Mouse (Mus musculus) intestine, embryonic 16.5 days (tissue): Measurements from ENCODE around the gene Rxrb. TPM values are rescaled to one million over a fixed set of nuclear protein-coding genes. Genes with fewer than 3 reads are reported as not detected.
"Not testable (repeated sequence)": the region's sequence is repeated elsewhere in the genome, so short reads cannot be mapped to it uniquely, and the experiment has no call there.

Source experiments
- ATAC-seq: fragments of 200-750 bp; cut with Nextera tagmentation; 2 replicates; pipeline ENCODE4 v1.8.0; 2017; ENCODE audit warnings: moderate TSS enrichment, moderate library complexity
- H3K27ac ChIP-seq: fragments of 300-500 bp; sonication (generic); 2 replicates; pipeline ENCODE4 v1.5.1; 2014; ENCODE audit warnings: mild to moderate bottlenecking, low read length
- H3K27me3 ChIP-seq: fragments of 300-500 bp; sonication (generic); replicated peaks from 2 replicates; pipeline ENCODE4 v1.6.1; 2014; ENCODE audit warnings: low read length, control low read depth, mixed read lengths; ENCODE audit not compliant: control insufficient read depth, insufficient read depth
- H3K36me3 ChIP-seq: fragments of 300-500 bp; sonication (generic); 2 replicates; pipeline ENCODE4 v1.6.1; 2014; ENCODE audit warnings: low read length, control low read depth; ENCODE audit not compliant: control insufficient read depth, insufficient read depth
- H3K4me1 ChIP-seq: fragments of 300-500 bp; sonication (generic); 2 replicates; pipeline ENCODE4 v1.6.1; 2014; ENCODE audit warnings: low read length, control low read depth, mixed read lengths; ENCODE audit not compliant: control insufficient read depth, insufficient read depth
- H3K4me2 ChIP-seq: fragments of 300-500 bp; sonication (generic); 2 replicates; pipeline ENCODE4 v1.6.1; 2014; ENCODE audit warnings: low read depth, low read length, control low read depth
- H3K4me3 ChIP-seq: fragments of 300-500 bp; sonication (generic); 2 replicates; pipeline ENCODE4 v1.5.1; 2014; ENCODE audit warnings: mild to moderate bottlenecking, low read length
- H3K9ac ChIP-seq: fragments of 300-500 bp; sonication (generic); 2 replicates; pipeline ENCODE4 v1.6.1; 2014; ENCODE audit warnings: low read depth, low read length
- H3K9me3 ChIP-seq: fragments of 300-500 bp; sonication (generic); 2 replicates; pipeline ENCODE4 v1.6.1; 2016; ENCODE audit warnings: low read length, control low read depth; ENCODE audit not compliant: control insufficient read depth
- WGBS: fragments of 180-500 bp; shearing (Covaris S2); extraction: QIAGEN DNeasy Blood & Tissue Kit; methylation state at CpG from one replicate; pipeline ENCODE4 v1.1.7; 2014; 5-methylcytosine and 5-hydroxymethylcytosine counted together
- polyA plus RNA-seq: library from polyadenylated mRNA; unstranded; fragments of >200 nt; fragmentation: Nextera tagmentation; extraction: Ambion mirVana; gene quantifications from 2 replicates; pipeline ENCODE4 v1.2.1, GENCODE M21; 2015

Rxrb gene
- polyA plus RNA-seq, 1 experiment from 2014 or later: 38.4 TPM

DNA sequence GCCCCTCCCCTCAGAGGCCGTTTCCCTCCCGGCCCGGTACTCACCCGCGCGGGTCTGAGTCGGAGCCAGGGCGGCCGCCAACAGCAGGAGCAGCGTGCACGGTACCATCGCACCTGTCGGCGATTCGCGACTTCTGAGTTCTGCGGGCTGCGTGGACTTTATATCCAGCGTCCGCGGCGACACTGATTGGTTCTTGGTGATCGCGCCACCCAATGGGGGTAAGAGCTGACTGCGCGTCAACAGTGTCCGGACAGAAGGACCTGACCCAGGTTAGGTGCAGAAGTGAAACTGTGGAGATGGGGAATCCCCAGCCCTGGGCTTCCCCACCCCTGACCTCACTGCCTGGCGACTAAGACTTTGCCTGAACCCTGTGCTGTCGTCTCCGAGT, 31.5 kb upstream of the Rxrb start, which contains the start of gene H2-K1:
Gene H2-K1 (minus strand): TSS at position 198 of the 388 bp plus-strand sequence.
- peak within 1 kb of the TSS; percentile 94 for H3K4me2 ChIP-seq
- WGBS: 0% methylated on average over 30 of the region's 30 CpGs
- peak; percentile 98 for ATAC-seq
- no peaks in the 10 kb centered on the region for H3K9me3 ChIP-seq
- peak within 1 kb of the TSS; percentile 61 for H3K4me3 ChIP-seq
- 0 out of 2 replicates have a peak, but pooled peaks cover 3% of the 10 kb centered on the region for H3K27me3 ChIP-seq
- H3K36me3 ChIP-seq: no peaks in the 10 kb centered on the region
- H3K4me1 ChIP-seq: no peaks in the 10 kb centered on the region
- H3K9ac ChIP-seq: peak within 1 kb of the TSS; percentile 70
- peak within 1 kb of the TSS; percentile 28 for H3K27ac ChIP-seq

DNA sequence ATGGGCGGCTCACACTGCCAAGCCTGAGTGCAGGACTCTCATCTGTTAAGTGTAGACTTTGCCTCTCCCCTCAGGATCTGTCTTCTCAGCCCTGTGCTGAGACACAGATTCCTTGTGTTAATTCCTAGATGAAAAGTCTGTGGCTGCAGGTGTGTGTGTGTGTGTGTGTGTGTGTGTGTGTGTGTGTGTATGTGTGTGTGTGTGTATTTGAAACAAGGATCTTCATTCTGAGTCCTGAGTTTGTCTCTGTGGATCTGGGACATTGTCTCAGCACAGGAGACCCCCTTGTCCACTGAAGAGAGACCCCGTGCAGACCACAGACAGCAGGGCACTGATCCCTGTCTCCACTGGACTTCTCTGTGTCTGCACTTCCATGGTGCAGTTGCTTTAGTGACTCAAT, 30.8 kb upstream of the Rxrb start:
- not testable (repeated sequence) for ATAC-seq, H3K9me3 ChIP-seq, H3K27me3 ChIP-seq, H3K4me1 ChIP-seq, H3K27ac ChIP-seq, H3K4me3 ChIP-seq, H3K36me3 ChIP-seq
- 49% methylated on average over 2 of the region's 2 CpGs for whole genome bisulfite sequencing
- H3K4me2 ChIP-seq: peak overlapping the region; percentile 94; the same call in 1 of the 2 replicates
- H3K9ac ChIP-seq: 0 out of 2 replicates have a peak overlapping the region, but pooled peaks have one; percentile 55

DNA sequence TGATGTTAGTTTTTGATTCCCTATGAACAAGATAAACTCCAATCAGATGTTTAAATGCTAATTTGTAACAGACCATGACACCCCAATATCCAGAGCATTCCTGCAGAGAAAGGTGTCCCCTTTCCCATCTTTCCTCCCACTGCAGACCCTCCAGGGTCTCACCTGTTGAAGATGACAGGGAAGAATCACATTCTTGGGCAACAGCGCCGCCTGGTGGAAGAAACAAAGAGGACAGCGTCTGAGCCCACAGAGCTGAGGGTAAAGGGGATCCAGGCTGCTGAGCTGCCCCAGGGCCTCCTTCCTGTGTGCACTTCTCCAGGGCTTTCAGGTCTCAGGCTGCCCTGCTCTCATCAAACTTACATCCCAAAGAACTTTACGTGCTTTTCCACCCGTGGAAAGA, 28.2 kb upstream of the Rxrb start:
- H3K27me3 ChIP-seq: 0 out of 2 replicates have a peak, but pooled peaks cover 3% of the 10 kb centered on the region

DNA sequence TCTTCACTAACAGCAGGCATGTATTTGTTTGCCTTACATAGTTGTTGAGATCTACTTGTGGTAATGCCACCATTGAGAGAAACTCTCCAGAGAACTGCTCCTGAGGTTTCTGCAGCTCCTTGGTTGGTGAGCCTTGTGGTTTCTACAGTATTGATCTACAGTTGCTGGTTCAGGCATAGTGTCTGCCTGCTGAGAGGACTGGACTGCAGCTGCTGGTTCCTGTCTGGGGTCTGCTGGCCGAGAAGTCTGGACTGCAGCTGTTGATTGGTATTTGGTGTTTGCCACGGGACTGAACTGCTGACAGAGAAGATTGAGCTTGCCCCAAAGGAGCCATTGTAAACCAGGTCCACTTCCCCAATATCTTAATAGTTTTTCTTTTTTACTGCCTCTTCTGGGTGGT, 25.0 kb upstream of the Rxrb start:
- H3K27ac ChIP-seq: no peak overlapping the region
- H3K4me2 ChIP-seq: no peak overlapping the region
- no peaks in the 10 kb centered on the region for H3K27me3 ChIP-seq
- no peaks in the 10 kb centered on the region for H3K36me3 ChIP-seq
- no peak overlapping the region for H3K9ac ChIP-seq
- WGBS: 50% methylated on average over 2 of the region's 2 CpGs
- H3K9me3 ChIP-seq: no peaks in the 10 kb centered on the region
- no peak overlapping the region for H3K4me3 ChIP-seq
- H3K4me1 ChIP-seq: no peaks in the 10 kb centered on the region
- no peak for ATAC-seq

More for the DNA sequence above, 28.2 kb upstream of the Rxrb start:
- H3K27ac ChIP-seq: no peak overlapping the region
- no peak overlapping the region for H3K4me2 ChIP-seq
- no peaks in the 10 kb centered on the region for H3K36me3 ChIP-seq
- H3K4me1 ChIP-seq: no peaks in the 10 kb centered on the region
- H3K4me3 ChIP-seq: no peak overlapping the region
- WGBS: 5% methylated on average over 5 of the region's 5 CpGs
- ATAC-seq: no peak
- no peak overlapping the region for H3K9ac ChIP-seq
- no peaks in the 10 kb centered on the region for H3K9me3 ChIP-seq

DNA sequence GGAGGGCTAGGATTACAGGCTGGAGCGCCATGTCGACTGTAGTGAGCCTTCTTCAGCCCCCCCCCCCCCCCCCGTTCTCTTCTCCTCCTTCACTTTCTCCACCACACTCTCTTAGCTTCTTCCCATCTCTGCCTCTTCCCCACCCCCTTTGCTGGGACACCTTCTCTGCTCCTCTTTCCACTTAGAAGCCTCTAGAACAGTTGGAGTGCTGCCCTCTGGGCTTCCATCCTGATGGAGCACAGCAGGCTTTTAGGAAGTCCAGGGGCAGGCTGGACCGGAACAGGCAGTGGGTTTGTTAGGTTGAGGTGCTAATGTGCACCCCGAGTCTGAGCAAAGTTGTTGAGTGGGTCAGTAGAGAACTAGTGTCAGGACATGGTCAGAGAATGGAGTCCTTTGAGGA, 21.5 kb upstream of the Rxrb start:
- Histone ChIP-seq H3K4me1 (no peaks in the 10 kb centered on the region), H3K27me3 (no peaks in the 10 kb centered on the region), H3K36me3 (no peaks in the 10 kb centered on the region), H3K4me3 (no peak overlapping the region), H3K27ac (no peak overlapping the region), H3K9ac (no peak overlapping the region), H3K9me3 (no peaks in the 10 kb centered on the region), H3K4me2 (no peak overlapping the region)
- 77% methylated on average over 5 of the region's 5 CpGs for WGBS
- no peak for ATAC-seq

DNA sequence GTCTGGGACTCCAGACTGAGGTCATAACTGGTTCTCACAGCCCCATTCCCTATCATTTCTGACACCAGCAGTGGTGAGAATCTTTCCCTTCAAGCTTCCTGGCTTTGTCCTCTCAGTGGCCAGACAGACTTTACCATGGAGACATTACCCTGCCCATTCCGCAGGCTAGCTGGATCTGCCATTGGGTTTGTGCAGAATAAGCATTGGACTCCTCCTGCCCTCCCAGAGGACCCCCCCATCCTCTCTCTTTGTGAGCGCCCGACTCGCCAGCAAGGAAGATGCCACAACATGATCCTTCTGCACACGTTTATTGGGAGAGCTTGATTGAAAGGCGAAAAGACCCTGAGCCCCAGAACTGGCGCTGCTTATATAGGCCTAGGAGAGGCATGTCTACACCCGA, 18.2 kb upstream of the Rxrb start:
- Histone ChIP-seq H3K9me3 (no peaks in the 10 kb centered on the region), H3K27ac (no peak overlapping the region), H3K4me1 (no peaks in the 10 kb centered on the region), H3K4me3 (no peak overlapping the region), H3K9ac (no peak overlapping the region), H3K27me3 (no peaks in the 10 kb centered on the region), H3K4me2 (no peak overlapping the region), H3K36me3 (no peaks in the 10 kb centered on the region)
- ATAC-seq: no peak
- WGBS: 93% methylated on average over 8 of the region's 8 CpGs

DNA sequence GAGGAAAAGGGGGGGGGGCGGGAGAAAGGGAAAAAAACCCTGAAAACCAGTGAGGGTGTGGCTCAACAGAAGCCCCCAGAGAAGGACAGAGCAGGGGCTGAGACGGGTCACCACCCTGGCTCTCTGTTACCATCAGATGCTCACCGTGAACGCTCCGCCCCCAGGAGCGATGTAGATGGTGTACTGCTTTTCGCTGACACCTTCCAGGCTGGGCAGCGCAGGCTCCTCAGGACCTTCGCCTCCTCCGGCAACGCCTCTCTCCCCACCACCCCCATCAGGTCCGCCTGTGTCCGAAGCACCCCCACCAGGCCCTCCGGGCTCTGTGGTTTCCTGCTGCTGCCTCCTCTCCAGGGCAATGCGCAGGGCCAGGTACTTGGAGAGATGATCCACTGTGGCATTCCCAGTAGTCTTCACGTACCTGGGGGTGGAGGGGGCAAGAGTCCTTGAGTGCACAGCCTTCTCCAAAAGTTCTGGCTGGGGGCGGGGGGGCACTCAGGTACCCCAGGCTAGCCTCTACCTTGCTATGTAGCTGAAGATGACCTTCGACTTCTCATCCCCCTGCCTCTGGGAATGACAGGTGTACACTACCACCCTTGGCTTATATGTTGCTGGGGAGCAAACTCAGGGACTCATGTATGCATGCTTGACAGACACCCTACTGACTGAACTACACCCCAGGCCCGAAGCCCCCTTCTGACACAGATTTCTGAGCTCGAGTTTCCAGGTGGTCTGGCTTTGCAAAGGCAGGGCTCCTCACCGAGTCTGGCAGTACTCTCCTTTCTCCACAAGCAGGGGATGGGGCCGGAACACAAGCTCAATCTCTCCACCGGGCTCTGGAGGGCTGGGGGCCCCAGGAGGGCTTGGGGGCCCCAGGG, 9.8 kb upstream of the Rxrb start:
- Histone ChIP-seq H3K4me1 (peaks cover 16% of the 10 kb centered on the region), H3K27me3 (no peaks in the 10 kb centered on the region), H3K27ac (no peak overlapping the region), H3K9ac (no peak overlapping the region), H3K4me3 (no peak overlapping the region), H3K9me3 (0 out of 2 replicates have a peak, but pooled peaks cover 7% of the 10 kb centered on the region), H3K36me3 (peaks cover 18% of the 10 kb centered on the region), H3K4me2 (no peak overlapping the region)
- WGBS: 94% methylated on average over 22 of the region's 23 CpGs
- no peak for ATAC-seq

DNA sequence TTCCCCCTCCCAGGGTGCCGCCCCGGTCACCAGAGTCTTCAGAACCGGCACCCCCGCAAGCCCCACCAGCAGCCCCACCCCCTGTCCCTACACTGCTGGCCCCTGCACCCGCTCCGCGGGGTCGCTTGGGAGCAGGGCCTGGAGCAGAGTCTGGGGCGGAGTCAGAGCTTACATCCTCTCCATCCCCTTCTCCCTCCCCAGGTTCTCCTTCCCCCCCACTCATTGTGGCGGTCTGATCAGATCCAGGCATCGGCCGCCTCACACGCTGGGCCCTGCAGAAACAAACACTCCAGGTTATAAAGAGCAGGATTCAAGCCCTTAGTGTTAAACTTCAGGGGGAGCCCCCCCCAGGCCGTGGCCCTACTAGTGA, 9.2 kb upstream of the Rxrb start:
- Histone ChIP-seq H3K9ac (no peak overlapping the region), H3K4me3 (no peak overlapping the region), H3K4me1 (peaks cover 22% of the 10 kb centered on the region), H3K27me3 (no peaks in the 10 kb centered on the region), H3K4me2 (no peak overlapping the region), H3K27ac (no peak overlapping the region), H3K9me3 (0 out of 2 replicates have a peak, but pooled peaks cover 7% of the 10 kb centered on the region), H3K36me3 (peaks cover 18% of the 10 kb centered on the region)
- WGBS: 90% methylated on average over 14 of the region's 14 CpGs
- ATAC-seq: no peak

DNA sequence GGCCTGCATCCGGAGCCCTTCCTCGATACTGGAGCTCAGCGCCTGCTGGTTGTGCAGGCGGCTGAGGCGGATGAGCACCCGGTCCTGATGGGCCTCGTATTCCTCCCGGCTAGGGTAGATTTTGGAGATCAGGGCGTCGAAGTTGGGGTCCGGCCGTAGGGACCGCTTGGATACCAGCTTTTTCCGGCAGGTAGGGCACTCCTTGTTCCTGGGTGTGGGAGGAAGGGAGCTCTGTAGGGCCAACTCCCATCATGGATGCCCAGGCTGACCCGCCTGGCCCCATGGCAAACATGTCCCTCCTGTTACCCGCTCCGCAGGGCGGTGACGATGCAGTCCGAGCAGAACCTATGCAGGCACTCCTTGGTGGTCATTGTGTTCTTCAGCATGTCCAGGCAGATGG, 8.6 kb upstream of the Rxrb start:
- H3K9me3 ChIP-seq: 0 out of 2 replicates have a peak, but pooled peaks cover 7% of the 10 kb centered on the region
- H3K4me3 ChIP-seq: no peak overlapping the region; the same call in 1 of the 2 replicates
- ATAC-seq: no peak
- peaks cover 18% of the 10 kb centered on the region for H3K36me3 ChIP-seq
- H3K4me2 ChIP-seq: no peak overlapping the region
- H3K4me1 ChIP-seq: peaks cover 23% of the 10 kb centered on the region
- no peaks in the 10 kb centered on the region for H3K27me3 ChIP-seq
- no peak overlapping the region for H3K27ac ChIP-seq
- WGBS: 97% methylated on average over 20 of the region's 20 CpGs
- H3K9ac ChIP-seq: no peak overlapping the region
